Mouse (Mus musculus) thymus, adult 18-20 months (tissue): Measurements from ENCODE around the gene Ifitm10.

Experiments used
- DNase-seq, 2 experiments: peaks; one replicate each; pipeline ENCODE4 v3.0.0; 2022; ENCODE audit warnings: mixed read lengths in 2 of 2

Ifitm10 gene

DNA sequence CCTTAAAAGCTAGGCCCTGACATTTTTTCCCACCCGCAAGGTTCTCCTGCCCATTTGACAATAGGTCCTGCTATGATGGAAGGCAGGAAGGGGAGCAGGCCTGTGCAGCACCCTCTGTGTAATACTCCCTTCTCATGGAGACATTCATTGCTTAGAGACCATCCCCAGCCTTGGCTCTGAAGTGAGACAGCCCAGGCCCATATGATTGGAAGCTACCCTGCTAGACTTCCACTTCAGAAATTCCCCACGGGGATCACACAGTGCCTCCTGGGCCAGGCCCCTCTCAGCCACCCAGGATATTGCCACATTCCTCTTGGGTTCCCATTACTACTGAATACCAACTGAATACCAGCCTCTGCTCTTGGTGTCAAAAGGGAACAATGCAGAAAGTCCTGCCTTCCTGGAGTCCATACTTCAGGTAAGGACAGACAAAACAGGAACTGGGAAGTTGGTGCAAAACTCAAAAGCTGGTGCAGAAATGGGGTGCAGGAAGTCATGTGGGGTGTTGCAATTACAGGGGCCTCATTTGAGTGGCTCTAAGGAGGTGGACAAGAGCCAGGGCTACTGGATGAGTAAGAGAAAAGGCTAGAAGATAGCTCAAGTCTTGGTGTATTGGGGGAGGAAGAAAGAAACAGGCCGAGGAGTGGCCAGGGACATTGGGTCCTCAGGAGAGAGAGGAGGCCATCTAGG, 16.6 kb upstream of the Ifitm10 start:
- DNase-seq: no peak

DNA sequence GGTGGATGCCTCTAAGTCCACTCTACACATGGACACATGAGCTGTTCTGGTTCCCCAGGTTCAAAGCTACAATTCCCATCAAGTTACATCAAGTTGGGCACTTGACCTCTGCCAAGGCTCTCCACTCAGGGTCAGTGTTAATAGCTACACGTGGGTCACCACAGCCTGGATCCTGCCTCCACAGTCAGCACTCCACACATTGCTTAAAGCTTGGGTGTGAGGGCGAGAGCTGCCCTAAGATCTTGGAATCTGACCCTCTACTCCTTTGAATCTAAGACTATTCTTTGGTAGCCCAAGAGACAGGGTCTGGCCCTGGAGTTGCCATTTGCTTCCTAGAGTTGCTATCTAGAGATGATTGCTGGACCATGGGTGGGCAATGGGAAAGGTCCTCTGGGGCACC, 15.2 kb upstream of the Ifitm10 start:
- no peak for DNase-seq

DNA sequence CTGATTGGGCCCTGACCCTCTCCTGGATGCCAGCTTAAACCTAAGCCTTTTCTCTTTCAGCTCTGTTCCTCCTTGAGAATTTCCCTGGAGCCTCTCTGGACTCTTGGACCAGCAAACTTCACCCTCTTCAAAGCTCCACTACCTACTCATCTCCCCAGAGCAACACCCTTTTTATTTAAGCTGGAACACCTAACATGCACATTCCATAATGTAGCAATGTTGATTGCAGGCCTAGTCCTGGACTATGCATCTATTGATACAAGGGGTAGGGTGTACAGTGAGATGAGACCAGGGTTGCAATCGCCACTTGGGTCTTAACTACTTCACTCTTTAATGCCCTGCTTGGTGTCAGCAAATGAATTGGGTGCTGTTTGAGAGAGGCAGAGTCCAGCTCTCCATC, 14.6 kb upstream of the Ifitm10 start:
- no peak for DNase-seq

DNA sequence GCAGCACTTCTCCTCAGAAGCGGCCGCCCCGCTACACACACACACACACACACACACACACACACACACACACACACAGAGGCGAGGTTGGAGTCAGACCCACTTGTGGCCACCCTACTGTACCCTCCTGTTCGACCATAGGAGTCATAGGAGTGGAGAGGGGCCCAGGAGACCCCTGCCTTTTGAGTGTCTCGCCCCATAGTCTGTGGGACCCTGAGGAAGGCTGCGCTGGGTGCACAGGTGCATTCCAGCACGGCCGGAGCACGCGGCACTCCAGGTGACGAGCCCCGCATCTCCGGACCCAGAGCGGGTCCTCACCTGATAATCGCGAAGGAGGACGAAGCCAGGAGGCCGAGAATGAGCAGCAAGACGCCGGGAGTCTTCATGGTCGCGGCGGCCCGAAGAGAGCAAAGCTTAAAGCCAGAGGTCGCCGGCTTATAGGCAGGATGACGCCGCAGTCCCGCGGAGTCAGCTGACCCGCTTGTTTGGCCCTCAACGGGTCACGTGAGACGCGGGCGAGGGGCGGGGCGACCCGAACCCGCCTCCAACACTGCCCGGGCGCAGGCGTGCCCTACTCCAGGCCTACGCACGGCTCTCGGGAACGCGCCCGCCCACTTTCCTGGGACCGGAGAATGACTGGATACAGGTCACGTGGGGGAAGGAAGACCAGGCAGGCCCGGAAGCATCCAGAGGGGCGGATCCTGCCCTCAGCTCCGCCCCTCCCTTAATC, 14.0 kb upstream of the Ifitm10 start, which contains the start of gene Ctsd:
Ctsd (minus strand) TSS at position 620 of the 730 bp plus-strand sequence.
- DNase-seq: peak; percentile 91 to 92

DNA sequence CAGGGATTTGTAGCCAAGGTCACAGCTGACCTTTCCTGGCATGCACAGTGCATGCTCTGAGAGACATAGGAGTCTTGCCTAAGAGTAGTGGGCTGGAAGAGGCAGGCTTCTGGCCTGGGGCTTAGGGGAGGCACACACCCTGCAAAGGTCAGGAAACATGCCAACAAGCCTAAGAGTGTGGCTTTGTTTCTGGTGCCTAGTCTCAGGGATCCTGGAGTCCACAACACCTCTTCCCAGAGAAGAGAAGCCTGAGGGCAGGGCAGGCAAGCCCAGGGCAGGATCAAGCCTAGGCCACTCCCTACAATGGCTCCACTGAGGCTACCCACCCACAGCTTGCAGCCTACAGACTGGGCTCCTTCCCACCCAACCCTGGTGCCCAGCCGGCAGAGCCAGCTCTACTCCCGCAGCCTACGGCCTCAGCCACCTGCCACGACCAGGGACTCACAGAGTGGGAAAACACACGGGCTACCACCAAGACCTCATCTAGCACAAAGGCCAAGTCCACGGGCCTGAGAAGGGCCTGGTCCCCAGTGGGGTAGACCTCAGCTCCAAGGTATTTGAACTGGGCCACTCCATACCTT, 13.2 kb upstream of the Ifitm10 start:
- no peak for DNase-seq

DNA sequence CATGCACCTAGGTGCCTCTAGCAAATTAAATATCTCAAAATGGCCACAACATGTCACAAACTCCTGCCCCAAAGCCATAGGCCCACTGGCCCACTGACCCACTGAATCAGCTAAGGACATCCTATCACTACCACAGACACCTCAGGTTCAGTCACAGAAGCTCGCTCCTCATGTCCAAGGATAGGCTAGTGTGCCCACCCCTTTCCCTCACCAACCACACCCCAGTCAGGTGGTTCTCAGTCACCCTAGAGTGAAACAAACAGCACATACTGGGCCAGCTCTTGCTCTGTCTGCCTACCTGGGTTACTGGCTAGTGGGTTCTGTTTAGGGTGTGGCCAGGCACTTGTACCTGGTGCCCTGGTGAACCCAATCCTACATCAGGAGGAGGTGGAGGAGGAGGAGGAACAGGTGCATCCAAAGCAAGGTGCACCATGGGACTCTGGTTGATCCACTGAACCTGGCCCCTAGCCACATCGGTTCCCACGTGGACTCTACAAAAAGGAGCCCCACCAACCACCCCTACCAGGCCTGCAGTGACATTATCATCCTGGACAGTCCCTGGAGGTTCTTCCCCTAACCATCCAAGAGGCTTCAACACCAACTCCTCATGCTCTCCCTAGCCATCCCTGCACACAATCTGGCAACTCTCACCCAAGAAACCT, 12.3 kb upstream of the Ifitm10 start:
- DNase-seq: no peak

DNA sequence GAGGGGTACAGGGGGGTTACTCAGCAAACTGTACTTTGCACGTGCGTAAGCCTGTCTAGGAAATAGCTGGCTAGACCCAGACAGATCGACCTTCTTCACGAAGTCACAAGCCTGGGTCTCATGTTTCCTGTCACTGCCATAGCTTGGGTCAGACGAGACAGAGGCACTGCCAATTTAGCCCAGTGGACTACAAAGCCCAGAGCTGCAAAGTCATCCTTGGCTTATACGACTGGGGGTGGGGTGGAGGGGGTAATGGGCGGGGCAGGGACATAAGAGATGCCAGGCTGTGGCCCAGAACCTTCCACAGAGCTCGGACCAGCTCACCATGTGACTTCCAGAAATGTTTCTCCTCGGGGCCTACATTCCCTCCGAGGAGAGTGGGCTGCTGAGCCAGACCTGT, 10.8 kb upstream of the Ifitm10 start:
- DNase-seq: no peak

DNA sequence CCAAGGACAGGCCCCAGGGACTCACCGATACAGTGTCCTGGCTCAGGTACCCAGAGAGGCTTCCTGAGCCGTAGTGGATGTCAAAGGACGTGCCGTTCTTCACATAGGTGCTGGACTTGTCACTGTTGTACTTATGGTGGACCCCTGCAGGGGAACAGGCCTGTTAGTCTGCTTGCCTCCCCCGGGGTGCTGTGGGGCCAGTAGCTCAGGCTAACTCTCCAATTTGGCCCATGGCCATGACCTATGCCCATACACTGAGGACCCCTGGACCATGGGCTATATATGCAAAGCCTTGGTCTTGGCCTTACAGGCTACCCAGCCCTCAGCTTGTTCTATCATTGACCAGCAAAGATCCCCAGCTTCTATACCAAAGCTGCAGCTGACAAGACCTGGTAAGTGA, 9.0 kb upstream of the Ifitm10 start, which contains the start of gene Gm49369:
Gm49369 (minus strand) TSS at position 101 of the 400 bp plus-strand sequence.
- DNase-seq: no peak

DNA sequence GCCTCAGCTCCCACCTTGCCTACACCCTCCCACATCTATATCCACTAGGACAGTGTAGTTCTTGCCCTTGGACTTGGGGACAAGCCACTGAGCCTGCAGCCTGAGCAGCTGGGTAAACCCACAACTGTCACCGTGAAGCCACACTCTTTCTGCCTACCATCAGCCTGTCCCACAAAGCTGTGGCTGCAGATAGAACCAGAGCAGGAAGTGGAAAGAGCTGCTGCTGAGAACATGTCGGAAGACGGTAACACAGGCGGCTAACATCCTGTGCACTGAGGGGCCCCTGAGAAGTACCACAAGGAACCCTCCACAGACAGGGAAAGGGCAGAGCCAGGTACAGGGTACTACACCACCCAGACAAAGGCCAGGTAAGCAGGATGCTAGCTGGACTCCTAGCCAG, 7.6 kb upstream of the Ifitm10 start:
- peak; percentile 71 to 82 for DNase-seq

DNA sequence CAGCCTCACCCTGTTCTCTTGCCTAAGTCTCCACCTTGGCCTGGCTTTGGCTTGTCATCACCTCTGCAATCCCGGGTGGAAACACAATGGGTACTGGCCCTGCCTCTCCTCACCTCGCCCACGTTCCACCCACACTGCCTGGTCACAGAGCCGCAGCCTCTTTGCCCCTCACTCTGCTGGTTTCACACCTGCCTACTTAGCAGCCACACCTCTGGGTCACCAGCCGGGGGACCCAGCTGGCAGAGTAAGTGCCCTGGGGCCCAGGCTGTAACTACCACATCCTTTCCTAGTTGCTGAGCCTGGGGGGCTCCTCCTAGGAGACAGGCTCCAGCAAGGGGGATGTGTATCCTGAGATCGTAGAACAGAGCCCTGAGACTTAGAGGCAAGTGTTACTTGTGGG, 5.6 kb upstream of the Ifitm10 start:
- DNase-seq: peak; percentile 37 to 63

DNA sequence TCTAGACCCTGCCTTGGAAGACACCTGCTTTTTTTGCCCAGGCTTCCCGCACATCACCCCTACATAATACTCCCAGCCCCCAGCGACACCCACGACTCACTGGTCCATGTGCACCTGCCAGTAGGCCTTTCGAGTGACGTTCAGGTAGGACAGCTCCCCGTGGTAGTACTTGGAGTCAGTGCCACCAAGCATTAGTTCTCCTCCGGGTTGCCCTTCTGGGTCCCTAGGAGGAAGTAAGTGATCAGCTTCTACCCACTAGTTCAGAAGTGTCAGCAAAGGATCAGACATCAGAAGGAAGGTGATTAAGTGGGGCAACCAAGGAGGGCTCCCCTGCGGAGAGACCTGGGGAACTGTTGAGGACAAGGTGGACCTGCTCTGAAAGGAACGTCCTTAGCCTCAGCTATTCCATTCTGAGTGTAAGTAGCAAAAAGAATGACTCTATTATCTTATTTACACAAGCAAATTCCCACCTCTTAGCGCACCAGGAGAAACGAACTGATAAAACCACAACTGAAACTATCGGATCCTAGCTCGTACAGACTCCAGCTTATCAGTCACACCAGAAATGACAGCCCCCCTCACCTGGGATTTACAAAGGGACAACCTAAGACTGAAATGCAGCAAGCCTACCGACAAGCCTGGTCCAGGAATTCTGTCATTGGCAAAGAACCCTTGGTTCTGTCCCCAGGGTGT, 3.8 kb upstream of the Ifitm10 start:
- DNase-seq: no peak

DNA sequence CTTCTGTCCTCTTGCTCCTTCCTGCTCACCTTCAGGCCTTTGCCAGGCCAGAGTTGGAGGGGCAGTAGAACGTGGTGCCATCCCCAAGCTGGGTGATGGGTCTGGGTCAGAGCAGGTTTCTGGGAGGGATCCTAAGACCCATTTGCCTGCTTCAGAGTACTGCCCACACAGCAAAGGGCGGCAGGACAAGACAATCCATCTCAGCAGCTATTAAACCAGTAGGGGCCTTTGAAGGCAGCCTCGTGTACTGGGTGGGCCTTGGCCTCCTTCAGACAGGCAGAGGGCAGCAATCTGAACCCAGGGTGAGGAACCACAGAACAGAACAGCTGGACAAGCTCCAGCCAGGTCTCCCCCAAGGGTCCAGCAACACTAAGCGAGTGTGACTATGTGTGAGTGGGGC, 2.5 kb upstream of the Ifitm10 start:
- DNase-seq: no peak

DNA sequence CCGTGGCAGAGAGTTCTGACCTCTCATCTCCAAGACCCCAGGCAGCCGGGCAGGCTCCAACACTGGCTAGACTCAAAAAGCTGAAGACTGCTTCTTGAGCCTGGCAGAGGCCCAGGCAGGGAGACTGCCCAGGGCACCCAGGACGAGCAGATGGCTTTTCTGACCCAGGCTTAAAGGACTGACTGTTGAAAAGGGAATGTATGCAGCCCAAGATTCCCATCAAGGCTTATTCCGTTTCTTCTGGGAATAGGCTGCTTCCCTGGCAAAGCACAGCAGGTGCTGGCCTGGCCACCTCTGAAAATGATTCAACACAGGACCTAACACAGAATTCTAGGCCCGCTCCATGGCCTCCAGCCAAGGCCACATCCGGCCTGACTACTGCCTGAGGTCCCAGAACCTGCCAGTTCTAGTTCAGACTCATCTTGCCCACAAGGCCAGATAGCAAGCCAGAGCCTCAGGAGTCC, 1.7 kb upstream of the Ifitm10 start:
- no peak for DNase-seq

DNA sequence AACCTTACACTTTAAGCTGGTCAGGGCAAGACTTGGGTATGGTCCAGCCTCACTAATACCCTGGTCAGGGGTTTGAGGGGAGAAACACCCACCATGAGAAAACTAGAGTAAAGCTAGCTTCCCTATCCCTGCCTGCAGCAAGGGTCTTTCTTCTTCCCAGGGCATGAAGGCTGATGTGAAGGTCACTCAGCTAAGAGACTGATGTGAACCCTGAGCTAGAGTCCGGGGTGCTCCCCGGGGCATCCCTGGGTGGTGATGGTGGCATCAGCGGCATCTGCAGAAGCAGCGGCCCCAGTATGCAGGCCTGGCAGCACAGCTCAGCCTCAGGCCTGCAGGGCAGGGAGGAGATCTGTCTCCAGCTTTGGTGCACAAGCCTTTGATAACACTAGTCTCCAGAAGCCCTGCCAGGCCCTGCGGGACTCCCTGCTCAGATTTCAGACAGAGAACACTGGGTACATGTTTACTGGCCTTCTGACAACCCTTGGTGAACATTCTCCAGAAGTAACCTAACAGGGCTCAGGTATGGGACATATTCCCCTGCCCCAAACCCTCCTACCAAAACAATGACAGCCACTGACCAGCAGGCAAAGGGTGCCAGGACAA, 961 bp upstream of the Ifitm10 start:
- no peak for DNase-seq

DNA sequence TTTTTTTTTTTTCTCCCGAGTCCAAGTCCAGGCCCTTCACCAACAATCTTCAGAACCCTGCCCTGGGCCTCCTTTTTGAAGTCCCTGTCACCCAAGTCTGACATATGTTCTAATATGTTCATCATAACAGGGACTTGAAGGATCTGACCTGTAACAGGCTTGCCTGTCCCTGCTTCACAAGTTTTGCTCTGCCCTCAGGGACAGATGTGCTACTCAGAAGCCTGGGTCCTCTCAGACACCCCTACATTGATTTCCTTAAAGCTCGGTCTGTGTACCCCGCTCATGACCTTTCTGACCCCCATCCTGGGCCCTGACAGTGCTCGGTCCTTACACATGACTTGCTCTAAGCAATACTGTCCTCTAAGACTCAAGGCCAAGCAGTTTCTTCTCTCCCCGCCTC, 514 bp downstream of the Ifitm10 start:
- no peak for DNase-seq

DNA sequence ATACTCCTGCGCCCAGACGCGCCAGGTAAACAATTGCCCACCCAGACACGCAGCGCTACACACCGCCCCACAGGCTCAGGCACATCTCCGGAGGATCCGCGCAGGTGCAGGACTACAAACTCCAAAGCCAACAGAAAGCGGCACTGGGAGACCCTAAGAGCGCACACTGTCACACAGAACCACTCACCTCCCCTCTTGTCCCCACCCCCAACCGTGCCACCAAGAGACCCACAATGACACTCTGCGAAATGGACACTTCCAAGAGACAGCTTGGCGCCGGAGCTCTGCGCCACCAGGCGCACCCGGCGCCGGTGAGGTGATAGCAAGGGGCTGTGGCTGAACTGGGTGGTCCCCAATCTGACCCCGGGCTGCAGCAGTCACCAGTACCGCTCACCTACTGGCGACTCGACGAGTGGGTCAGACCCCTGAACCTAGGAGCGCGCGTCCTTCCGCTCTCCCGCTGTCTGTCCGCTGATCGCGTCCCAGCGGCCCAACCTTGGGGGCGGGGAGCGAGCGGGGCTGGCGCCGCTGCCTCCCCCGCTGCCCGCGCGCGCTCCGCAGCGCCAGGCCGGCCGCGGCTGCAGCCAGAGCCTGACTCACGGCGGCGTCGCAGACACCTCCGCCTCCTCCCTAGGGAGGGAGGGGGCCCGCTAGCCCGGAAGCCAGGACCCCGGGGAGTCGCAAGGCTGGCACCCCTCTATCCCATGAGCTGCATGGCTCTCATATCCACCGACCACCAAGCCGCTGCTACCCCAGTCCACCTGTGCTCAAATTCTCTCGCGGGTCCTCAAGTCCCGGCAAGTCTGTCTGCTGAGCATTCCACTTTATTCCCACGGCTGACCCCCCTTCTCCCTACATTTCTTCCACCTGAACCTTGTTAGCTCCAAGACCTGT, 1.5 kb downstream of the Ifitm10 start:
- DNase-seq: no peak

DNA sequence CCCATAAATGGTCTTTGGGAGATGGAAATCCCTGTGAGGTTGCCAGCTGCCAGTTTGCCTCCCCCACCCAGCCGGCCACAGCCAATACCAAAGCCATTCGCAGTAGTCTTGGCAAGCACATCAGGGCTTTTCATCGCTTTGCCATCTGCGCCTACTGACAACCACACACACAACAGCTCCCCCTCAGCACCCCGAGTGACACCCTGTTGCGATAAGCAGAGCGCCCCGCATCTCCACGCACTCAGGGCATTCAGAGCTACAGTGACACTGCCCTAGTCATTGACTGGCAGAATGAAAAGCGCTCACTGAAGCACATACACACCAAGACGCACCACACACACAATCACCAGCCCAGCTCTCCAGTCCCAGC, 2.2 kb downstream of the Ifitm10 start:
- DNase-seq: no peak

DNA sequence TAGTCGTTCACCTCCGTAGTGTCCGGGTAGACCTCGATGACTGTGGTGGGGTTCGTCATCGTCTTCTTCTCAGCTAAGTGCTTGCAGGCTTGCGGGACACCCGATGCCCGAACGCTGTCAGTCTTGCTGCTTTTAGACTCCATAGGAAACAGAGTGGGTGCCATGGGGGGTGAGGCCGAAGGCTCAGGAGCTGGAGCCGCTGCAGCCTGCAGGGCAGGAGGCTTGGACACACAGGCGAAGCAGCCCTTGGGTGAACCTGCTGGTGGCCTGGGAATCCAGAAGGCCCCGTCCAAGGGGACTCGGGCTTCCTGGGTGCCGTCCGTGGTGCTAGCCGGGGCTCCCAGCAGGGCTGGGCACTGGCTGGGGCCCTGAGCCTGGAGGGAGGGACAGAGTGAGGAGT, 2.6 kb downstream of the Ifitm10 start:
- DNase-seq: no peak

DNA sequence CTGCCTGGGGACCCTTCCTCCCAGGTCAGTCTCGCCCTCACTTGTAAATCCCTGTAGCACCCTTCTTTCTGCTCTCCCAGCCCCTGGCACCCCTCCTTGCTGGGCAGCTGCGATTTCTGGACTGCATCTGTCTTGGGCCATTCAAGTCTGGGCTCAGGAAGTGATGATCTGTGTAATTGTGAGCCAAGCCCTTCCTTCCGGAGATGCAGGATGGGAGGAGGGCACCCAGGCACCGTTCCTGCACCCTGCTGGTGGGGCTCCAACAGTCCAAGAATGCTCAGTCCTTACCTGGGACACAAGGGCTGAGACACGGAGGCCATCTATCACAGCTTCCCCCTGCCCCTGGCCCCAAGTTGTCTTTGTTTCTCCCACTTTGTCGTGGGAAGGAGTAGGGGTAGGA, 3.7 kb downstream of the Ifitm10 start:
- no peak for DNase-seq

DNA sequence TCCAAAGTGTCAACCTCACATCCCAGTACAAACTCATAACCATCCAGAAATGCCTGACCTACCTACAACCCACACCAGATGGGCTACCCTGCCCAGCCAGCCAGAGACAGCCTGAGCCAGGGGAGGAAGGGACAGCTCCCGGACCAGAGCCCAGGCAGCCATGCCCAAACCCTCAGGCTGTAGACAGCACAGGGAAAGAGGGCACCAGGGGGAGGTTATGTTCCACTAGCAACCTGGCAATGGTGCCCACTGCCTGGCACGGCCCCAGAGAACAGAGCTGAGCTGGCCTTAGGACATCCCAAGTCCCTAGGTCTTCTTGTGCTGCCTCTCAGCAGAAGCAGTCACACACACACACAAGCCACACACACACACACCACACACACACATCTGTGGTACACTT, 4.7 kb downstream of the Ifitm10 start:
- DNase-seq: no peak

DNA sequence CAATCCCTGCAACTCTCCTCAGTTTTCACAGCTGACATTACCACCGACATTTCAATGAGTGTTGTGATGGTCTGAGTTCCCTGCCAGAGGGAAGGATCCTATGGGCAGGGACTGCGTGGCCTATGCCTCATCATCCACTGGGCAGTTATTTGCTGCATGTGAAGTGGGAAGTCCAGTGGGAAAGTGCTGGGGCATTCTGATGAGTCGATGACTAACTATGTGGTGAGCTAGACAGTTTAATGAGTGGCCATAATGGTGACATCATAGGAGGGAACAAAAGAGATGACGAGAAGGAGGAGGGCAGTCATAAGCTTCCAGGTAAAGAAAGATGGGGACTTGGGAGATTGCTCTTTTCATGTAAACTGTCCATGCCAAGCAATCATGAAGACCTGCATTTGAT, 10.4 kb downstream of the Ifitm10 start:
- no peak for DNase-seq
